Mouse (Mus musculus) bone marrow, adult 2 months (tissue): ENCODE data around the gene Arhgap18.
"Not testable (repeated sequence)": the region's sequence is repeated elsewhere in the genome, so short reads cannot be mapped to it uniquely, and the experiment has no call there.

Experiments used
- CTCF ChIP-seq: fragments of 200-500 bp; IDR thresholded peaks from 2 replicates; pipeline ENCODE4 v1.5.1; 2011; ENCODE audit warnings: low read length, control low read depth; ENCODE audit not compliant: control insufficient read depth, insufficient read depth
- POLR2A ChIP-seq: fragments of 200-500 bp; IDR thresholded peaks from 2 replicates; pipeline ENCODE4 v1.6.1; 2011; ENCODE audit warnings: low read depth, mild to moderate bottlenecking, control low read depth, low read length, borderline replicate concordance; ENCODE audit not compliant: control insufficient read depth

- TF ChIP-seq CTCF, POLR2A: not testable (repeated sequence)
These were observed 185.2 kb downstream of the Arhgap18 start for GRCm38 (mm10) chr10:26938464-26938863.
